Mouse (Mus musculus): Measurements from ENCODE around the gene Kank1.

Kank1 gene

DNA sequence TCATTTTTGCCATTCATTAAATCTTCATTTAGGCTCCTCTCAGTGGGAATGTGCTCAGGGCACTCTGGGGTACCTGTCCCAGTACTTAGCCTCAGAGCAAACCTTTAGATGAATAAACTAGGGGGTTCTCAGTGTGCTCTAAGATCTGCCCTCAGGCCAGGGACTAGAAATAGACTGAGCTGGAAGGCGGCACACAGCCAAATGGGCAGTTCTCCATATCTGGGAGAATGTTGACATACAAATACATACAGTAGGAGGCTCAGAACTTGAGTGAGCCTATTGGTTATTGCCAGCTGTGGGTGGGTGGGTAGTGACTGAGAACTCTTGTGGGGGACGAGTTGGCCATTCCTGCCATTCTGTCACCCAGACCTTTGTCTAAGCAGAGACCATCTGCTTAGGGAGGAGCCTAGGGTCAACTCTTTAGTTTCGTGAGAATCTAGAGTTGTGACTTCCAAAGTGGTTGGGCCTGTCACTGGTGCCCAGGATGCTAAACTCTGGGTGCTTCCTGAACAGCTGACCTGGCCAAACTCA is 14.9 kb downstream of the Kank1 start:
- 71% methylated on average over 3 of the region's 3 CpGs for WGBS

DNA sequence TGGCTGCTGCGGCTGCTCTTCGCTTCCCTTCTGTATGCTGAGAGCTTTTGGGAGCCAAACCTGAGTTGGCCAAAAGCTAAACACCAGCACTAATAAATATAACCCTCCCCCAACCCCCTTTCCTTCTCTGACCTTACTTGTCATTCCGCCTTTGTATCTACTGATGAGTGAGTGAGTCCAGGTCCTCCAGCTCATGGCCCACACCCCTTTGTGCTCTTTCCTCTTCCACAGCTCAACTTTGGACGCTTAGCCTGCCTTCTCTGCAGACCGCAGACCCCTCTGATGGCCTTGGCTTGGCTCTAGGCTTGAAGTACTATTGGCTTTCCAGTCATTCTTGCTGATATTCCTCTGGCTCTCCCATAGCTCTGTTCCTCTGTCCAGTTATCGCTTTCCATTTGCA is 16.4 kb downstream of the Kank1 start:
- 92% methylated on average over 6 of the region's 6 CpGs for whole genome bisulfite sequencing

DNA sequence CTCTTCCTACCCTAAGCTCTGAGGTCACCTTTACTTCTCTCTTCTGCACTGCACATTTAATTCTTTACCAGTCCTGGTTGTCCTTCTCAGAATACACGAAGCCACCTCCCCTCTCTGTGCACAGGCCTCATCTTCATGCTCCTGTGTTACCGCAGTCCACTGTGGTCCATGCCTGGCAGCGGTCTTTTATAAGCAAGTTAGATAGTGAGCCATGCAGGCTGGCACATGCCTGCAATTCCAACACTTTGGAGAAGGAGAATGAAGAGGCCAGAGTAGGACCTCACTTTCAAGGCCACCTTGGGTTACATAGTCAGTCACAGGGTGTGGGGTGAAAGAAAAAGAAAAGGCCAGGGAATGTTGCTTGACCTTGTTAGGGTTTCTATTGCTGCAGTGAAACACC is 16.9 kb downstream of the Kank1 start:
- 95% methylated on average over 3 of the region's 3 CpGs for WGBS

DNA sequence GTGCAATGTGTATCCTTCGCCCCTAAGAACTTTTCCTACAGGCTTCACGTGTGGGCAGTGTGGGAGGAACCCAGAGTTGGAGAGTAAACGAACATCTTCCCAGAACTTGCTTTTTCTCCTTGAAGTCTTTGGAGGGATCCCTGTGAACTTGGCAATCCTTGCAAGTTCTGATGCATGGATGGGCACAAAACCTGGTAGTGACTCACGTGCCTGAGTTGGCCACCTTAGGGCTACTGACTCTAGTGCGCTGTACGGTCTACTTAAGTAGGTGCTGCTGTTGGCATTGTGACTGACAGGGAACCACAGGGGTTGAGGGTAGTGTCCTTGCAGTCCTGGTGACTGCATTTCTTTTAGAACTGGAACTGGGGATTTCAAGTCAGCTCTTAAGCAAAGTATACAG is 21.5 kb downstream of the Kank1 start:
- WGBS = 62% methylated on average over 6 of the region's 6 CpGs

DNA sequence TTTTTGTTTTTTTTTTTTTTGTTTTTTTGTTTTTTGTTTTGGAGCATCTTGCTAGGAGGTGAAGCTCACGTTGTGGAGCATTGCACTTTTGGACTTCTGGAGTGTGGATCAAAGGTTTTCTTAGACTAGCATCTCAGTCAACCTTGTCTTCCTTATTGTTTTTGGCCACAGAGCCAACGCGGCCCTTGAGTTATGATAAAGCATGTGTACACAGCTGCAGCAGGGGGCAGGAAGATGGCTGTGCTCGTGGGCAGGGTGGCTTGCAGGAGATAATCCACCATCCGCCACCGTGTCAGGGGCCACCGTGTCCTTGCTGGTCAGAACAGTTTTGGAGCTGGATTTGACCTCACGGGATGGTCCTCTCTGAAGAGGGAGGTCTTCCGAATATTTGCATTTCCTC is 29.4 kb downstream of the Kank1 start:
- 66% methylated on average over 9 of the region's 9 CpGs for WGBS

DNA sequence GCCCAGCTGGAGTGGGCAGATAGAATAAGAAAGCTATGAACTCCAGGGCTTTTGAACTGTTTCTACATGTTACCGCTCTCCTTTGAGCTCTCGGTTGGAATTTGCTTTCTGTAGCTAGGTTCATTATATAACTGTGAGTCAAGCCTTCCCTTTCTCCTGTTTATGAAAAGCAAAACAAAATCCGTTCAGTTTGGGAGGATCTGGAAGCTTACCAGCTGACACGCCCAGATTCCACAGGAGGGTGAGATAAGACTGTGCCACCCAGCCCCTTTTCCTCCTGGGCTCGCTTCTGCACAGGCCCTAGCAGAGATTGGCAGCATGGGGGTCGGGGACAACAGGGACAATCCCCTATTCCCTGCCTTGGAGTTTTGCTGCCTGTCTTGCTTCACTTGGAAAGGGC is 30.5 kb downstream of the Kank1 start:
- WGBS = 28% methylated on average over 6 of the region's 6 CpGs

DNA sequence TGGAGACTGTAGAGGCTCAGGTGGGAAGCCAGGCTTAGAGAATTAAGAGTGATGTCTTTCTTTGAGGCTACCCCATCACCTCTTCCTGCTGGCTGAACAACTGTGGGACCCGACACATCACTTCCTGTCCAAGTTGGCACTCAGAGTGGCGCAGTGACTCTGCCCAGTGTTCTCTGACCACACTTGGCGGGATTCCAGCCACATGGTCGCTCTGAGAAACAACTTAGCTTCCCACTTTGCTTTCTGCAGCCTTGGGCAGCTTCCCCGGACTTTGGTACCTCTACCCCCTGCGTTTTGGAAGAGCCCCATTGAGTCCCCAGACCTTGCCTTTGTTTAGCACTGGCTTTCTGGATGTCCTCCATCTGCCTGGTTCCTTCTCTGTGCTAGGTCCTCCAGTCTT is 31.8 kb downstream of the Kank1 start:
- WGBS = 64% methylated on average over 6 of the region's 6 CpGs

DNA sequence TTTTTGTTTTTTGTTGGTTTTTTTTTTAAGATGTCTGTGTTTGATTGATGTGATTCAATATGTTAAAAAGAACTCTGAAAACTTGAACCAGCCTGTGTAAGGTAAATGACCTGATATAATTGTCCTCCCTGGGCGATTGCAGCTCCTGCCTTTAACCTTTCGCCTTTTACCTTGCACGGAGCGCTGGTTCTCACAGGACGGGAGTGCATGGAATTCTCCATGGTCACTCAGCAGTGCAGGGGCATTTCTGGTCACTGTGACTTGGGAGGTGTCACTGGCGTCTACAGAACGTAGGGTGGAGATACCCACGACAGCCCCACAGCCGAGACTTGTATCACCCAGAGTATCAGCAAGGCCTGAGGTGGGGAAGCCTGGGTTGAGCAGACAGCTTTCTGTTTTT is 34.8 kb downstream of the Kank1 start:
- WGBS = 80% methylated on average over 9 of the region's 9 CpGs

DNA sequence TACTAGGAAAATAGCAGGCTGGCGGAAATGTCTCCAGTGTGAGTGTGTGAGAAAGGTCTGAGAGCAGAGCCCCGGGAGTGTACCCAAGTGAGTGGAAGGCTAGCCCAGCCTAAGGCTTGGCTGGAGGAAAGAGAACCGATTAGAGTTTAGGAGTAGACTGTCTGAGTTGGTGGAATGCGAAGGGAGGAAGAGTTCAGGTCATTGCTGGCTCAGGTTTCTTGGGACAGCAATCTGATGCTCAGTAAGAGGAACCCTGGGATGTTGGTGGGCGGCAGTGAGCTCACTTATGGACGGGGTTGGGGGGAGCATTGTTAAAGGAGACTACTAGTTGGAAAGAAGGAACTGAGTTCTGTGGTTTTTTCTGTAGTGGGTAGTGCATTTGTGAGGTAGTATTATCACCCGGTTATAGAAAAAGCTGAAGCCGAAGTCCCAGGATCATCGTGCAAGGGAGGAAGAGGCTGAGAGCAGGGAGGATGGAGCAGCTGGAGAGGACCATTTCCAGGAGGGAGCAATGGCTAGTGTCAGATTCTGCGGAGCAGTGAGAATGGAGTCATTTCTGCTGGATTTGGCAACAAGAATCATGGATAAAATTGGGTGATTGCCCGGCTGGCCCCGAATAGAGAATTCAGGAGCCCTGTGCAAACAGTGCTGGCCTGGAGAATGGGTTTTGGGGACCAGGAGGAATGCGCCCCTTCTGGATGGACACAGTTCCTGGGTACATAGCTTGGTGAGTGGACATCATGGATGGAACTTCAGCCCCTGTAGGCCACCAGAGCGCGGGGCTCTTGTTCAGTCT is 40.0 kb downstream of the Kank1 start:
- WGBS = 81% methylated on average over 15 of the region's 15 CpGs

DNA sequence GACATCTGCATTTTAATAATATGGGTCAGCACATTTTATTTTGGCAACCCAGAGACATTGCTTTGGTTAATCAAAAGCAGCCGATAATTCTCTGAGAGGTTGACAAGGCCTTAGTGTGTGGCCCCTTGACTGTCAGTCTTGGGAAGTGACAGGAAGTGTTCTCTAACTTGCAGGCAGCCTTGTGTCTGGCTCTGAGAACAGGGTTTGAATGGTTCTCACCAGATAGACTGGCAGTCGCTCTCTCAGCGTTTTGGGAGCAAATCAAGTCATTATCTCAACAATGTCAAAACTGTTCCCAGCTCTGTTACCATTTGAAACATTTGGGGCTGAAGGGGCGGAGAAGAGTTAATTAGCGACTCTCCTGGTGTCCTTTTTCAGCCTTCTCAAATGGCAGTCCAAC is 41.0 kb downstream of the Kank1 start:
- WGBS = 49% methylated on average over 5 of the region's 5 CpGs

DNA sequence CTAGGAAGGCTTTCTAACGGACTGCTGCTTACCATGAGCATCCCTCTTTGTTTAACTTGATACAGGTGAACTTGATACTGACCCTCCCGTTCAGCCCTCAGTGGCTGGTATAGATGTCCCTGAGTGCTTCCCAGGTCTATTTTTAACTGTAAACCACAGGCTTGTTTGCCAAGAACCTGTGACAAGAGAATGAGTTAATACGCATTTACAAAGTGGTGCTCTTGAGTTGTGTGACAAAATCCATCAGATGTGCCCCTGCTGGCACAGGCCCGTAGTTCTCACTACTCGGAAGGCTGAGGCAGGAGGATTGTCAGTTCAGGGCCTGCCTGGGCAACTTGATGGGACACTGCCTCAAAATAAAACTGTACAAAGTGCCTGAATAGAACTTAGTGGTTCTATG is 42.8 kb downstream of the Kank1 start:
- WGBS = 89% methylated on average over 5 of the region's 5 CpGs

DNA sequence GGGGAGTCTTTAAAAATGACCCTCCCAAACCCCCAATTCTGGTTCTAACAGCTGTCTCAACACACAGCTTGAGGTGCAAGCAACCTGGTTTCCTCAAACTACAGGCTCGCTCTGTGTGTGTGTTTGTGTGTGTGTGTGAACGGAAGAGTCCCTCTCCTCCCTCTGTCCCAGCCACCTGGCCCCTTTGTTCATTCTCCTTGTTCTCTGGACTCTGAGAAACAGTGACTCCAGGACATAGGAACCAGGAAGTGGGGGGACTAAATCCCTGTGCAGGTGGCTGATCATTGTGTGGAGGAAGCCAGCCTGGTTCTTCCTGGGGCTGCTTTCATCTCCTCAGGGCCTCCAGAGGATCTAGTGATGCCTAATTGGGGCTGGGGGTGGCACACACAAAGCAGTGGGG is 46.9 kb downstream of the Kank1 start:
- WGBS = 81% methylated on average over 2 of the region's 2 CpGs

DNA sequence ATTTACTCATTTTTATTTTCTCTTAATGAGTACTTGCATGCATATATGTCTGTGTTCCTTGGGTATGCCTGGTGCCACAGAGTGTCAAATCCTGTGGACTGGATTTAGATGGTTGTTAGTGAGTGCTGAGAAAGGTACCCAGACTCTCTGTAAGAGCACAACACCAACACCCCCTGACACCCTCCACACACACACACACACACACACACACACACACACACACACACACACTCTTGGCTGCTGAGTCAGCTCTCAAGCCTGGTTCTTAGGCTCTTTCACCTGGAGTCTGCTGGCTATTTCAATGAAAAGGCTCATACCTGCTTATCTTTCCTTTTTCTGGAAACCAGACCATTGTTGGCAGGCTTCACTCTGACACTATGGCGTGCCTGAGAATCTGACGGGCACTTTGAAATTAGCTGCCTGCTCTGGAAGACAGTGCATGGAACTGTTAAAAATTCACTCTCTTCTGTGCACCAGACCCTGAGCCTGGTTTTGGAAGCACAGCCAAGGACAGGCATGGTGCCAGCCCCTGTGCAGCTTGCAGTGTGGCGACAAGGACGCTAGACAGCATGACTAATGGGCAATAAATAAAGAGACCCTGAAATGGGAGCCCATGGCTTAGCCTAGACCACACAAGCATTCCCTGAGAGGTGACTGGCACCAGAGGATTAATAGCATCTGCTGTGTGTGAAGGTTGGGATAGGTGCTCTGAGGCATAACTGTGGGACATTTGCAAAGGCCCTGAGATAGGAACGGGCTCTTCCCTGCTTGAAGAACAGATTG is 49.2 kb downstream of the Kank1 start:
- 46% methylated on average over 5 of the region's 5 CpGs for WGBS

DNA sequence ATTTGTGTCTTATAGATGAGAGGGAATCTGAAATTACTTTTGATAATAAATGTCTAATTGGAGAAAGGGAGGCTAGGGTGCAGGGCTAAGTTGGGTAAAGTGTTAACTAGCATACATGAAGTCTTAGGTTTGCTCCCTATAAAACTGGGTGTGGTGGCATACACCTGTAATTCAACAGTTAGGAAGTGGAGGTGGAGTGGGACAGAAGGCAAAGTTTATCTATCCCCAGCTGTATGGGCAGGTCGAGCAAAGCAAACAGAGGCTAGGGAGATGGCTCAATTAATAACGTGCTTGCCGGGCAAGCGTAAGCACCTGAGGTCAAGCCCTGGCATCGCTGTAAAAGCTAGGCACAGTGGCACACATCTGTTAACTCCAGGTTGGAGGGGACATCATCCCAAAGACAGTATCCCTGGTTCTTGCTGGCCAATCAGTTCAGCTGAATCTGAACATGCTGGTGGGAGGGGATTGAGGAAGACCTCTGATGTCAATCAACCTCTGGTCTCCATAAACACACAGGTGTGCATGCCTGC is 54.3 kb downstream of the Kank1 start:
- WGBS = 93% methylated on average over 5 of the region's 5 CpGs

DNA sequence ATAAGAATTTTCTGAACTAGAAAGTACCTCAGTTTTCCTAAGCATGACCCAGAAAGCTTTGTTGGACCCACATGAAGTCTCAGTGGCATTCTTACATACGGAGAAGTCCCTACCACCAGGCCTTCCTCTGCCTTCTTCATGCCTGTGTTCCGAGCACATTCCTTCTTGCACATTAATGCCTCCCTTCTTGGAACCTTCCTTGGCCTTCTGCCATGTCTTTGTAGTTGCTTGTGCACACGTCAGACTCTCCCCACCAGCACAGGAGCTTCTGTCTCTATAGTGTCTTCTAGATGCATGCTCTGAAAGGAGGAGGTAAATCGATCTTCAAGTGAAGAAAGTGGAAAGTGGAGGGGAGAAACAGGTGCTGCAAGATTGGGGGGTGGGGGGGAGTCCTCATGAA is 58.4 kb downstream of the Kank1 start:
- 76% methylated on average over 4 of the region's 4 CpGs for WGBS

DNA sequence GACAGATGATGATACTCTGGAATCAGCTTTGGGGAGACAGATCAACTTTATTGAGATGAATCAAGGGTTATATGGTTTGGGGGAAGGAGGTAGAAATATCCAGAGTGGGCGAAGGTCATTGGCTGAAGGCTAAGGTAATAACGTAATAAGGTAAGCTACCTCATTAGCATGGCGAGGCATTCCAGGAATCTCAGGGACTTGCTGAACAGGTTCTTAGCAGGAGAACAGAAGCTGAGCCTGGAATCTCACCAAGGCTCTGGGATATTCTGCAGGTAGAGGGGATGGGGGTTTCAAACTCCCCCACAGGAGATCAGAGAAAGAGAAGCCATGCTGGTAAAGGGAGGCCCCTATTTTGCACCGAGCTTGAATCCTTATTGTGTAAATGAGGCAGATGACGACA is 60.5 kb downstream of the Kank1 start:
- 91% methylated on average over 5 of the region's 5 CpGs for WGBS

DNA sequence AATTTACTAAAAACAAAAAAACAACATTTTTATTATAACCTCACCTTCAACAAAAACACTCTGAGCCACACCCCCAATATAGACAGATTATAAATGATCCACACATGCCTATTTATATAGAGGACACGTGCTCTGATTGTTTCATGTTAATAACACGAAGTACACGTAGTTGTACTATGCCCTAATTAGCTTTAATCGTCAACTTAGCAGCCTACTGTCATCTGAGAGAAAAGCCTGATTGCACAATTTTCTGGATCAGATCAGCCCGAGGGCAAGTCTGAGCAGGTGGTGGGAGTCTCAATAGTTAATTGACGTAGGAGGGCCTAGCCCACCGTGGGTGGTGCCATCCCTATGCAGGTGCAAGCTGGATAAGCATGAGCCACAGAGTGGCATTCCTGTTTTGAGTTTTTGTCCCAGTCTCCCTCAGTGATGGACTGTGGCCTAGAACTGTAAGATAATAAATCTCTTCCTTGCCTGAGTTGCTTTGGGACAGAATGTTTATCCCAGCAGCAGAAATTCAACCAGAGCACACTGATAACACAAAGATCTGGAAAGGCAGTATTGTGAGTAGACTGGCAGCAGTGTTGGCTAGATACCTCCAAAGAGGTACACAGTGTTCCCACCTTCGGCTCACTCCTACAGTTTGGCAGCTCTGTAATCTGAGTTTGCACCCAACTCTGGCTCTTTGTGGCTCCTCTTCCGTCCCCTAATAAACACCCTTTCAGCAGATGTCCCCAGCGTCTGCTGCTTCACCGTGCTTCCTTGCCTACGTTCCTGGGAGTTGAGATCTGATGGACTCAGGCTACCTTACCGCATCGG is 63.3 kb downstream of the Kank1 start:
- WGBS = 79% methylated on average over 14 of the region's 14 CpGs

DNA sequence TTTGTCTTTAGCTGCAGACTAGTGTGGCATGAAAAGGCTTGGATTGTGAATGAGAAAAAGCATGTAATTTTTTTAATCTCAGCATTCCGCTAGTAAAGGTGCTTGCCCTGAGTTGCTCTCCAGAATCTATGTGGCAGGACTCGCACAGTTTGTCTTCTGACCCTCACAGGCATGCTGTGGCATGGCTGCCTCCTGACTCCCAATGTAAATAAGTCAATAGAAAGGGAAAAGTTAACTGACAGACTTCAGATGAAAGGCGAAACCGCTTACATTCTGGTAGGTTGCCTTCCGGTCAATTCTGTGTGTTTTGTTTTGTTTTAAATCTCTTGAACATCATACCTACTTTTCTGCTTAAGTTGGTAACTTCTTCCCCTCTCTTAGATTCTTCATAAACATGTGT is 64.4 kb downstream of the Kank1 start:
- 94% methylated on average over 5 of the region's 5 CpGs for WGBS

DNA sequence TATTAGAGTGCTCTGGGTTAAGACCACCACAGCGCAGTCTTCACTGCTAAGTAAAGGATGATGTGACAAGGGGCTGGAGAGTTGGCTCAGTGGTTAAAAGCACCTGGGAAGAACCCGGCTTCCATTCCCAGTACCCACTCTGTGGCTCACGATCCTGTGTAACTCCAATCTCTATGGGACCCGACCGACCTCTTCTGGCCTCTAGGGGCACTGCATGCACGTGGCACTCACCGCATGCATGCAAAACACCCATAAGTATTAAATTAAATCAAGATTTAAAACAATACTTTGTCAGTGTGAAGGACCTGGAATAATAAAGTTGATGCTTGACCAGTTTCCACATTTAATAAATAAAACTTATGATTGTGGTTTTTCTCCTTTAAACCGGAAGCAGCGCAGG is 69.5 kb downstream of the Kank1 start:
- WGBS = 77% methylated on average over 9 of the region's 9 CpGs

DNA sequence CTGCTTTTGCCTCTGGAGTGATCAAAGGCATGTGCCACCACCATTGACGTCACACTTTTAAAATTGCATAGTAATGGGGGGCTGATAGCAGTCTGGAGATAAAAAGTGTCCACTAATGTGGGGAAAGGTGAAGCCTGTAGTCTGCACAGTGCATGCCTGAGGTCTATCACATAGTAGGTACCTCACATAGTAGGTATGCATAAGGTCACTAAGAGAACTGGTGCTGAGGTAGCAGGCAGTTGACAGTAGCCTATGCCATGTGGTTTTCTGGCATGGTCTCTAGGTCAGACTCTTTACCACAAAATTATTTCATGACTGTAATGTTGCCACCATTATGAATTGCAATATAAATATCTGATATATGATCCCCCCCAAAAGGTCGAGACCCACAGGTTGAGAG is 71.4 kb downstream of the Kank1 start:
- WGBS = 42% methylated on average over 2 of the region's 2 CpGs

DNA sequence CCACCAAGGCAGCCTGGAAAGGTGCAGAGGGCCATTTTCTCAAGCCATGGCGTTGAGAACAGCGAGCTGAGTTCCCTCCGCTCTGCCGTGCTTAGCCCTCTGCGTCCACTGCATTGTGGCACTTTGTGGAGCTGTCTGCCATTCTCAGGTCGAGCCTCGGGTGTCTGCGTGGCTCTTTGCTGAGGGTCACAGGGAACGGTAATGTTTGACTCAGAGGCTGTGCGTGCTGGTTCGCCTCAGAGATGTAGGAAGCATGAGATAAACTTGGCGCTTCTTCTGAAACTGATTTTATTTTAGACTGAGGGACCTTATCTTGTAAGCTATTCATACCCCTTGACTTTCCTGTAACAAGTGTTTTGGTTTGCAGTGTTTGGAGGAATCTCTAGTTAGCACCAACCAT is 72.0 kb downstream of the Kank1 start:
- 46% methylated on average over 12 of the region's 12 CpGs for WGBS

DNA sequence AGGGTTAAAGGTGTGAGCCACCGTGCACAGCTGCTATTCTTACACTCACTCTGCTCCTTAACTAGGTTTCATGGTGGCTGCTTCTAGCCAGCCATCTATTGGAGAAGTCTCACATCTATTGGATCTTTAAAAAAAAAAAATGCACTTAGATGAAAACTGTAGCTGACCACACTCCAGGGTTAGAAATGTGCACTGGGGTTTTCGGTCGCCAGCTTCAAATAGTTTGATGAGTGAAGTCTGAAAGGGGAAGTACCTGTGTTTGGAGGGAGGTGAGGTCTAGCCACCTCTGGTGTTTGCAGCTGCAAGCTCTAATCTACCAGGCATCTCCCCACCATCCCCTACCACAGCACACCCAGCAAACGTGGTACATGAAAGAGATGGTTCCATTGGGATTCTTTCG is 74.2 kb downstream of the Kank1 start:
- 84% methylated on average over 5 of the region's 5 CpGs for WGBS

Measured in cerebral cortex, adult 2 months (tissue).